Mouse (Mus musculus) adrenal gland, postnatal 25 days (tissue): ENCODE measurements around the gene Lhcgr. TPM values are rescaled to one million over a fixed set of nuclear protein-coding genes. Genes with fewer than 3 reads are reported as not detected.
A peak's percentile ranks its signal among the peaks of the same experiment; 100 is the strongest.
"Not testable (repeated sequence)": the region's sequence is repeated elsewhere in the genome, so short reads cannot be mapped to it uniquely, and the experiment has no call there.

Experiments used
- DNase-seq: peaks from one replicate; pipeline ENCODE4 v3.0.0; 2021; ENCODE audit warnings: mixed read lengths
- long read RNA-seq: library from polyadenylated mRNA; stranded (forward); transcript quantifications from one replicate; pipeline ENCODE4 v2.0.0, GENCODE M21; 2021
- total RNA-seq: library from RNA; stranded (reverse); gene quantifications from 2 replicates; pipeline ENCODE4 v1.2.3, GENCODE M21; 2021

Gene Lhcgr
- total RNA-seq = not detected in 2 replicates
- long read RNA-seq = 0 reads

DNA sequence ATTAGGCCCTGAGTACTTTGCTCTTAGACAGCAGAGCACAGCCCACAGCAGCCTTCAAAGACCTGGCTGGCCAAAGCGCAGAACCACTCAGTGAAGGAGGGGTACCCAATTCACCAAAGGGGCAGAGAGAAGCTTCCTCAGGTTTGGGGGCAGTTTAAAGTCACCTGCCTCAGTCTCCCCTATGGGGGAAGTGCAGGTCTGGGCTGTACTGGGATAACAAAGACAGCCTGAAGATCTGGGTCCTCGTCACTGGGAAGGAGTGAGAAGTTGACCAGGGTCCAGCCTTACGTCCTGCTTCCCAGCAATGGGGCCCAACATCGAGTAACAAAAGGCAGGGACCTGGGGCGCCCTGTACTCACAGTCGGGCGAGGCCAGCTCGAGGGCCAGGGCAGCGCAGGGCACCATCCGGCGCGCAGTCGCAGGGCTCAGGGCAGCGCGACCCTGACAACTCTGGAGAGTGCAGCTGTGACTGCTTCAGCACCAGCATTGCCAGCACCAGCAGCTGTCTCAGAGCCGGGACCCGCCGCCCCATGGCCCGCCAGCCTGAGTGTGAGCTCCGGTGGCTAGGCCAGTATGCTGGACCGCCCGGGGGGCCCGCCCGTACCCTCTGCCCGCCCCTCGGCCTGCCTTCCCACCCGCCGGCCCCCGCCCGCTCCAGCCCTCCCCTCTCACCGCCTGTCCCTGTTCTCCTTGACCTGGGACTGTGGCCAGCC is at the start of gene Lhcgr:
Gene Lhcgr, minus strand, starts transcription at position 551 of the 713 bp plus-strand sequence.
- peak; percentile 13 for DNase-seq

DNA sequence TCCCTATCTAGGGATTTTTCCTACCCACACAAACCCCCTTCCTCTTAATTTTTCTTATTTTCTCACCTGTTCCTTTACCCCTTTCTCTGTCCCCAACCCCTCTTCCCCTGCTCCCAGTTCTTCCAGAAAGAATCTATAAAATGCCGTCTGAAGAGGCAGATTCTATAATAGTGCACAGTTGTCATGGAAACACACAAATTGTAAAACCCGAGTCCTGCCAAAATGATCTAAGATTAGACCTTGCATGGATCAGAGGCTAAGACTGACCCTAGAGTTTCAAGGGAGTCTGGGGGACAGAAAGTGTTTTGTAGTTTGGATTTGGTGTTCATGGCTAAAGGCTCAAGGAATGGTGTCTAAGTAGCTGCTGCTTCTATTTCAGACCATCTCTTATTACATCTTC is 25.8 kb upstream of the Lhcgr start:
- no peak for DNase-seq

DNA sequence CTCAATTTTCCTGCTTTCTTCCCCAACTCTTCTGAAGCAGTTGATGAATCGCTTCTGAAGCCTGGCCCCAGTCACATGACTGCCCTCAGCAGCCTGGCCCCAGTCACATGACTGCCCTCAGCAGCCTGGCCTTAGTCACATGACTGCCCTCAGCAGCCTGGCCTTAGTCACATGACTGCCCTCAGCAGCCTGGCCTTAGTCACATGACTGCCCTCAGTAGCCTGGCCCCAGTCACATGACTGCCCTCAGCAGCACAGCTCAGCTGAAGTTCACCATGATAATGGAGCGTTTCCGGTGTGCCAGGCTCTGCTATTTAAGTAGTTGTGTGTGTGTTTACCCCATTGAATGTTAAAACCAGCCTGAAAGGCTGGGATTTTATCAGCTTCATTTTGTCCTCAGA is 21.2 kb upstream of the Lhcgr start:
- not testable (repeated sequence) for DNase-seq

- DNase-seq = no peak
These were observed 19.0 kb upstream of the Lhcgr start for GRCm38 (mm10) chr17:88810807-88811206.

DNA sequence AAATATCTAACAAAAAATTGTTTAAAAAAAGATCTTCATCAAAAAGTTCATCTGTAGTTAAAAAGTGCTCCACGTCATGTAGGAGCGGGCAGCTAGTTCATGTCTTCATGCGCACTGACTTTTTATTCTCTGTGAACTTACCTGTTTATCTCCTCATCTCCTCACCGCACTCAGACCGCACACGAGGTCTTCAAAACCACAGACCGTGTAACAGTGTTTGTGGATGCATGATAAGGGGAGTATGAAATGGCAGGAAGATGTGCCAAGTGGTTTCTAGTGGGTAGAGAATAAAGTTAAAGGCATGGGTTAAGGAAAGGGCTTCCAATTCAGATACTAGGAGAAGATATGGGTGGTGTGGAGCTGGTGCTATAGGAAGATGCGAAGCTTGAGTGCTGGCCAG is 14.6 kb upstream of the Lhcgr start:
- no peak for DNase-seq

DNA sequence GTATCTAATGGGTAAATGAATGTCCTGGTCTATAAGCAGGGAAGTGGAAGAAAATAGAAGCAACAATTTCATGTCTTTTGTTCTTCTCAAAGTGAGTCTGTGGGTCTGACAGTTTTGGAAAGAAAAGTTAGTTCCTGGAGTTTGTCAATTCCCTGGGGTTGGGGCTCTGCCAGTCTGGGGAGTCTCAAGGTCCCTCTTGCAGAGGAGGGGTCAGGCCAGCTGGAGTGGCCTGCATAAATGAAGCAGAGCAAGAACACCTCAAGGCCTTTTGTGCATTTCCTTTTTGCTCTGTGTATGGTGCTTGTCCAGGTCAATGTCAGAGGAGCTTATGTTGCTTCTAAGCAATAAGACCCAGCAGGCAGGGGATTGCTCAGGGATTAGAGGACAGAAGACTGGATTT is 11.7 kb upstream of the Lhcgr start:
- peak; percentile 37 for DNase-seq

GRCm38 (mm10) chr17:88790680-88791079 is 1.1 kb downstream of the Lhcgr start:
- no peak for DNase-seq

- DNase-seq = no peak
These were observed 3.4 kb downstream of the Lhcgr start for GRCm38 (mm10) chr17:88788392-88788791.

- DNase-seq = no peak
These were observed 4.9 kb downstream of the Lhcgr start for GRCm38 (mm10) chr17:88786881-88787280.

DNA sequence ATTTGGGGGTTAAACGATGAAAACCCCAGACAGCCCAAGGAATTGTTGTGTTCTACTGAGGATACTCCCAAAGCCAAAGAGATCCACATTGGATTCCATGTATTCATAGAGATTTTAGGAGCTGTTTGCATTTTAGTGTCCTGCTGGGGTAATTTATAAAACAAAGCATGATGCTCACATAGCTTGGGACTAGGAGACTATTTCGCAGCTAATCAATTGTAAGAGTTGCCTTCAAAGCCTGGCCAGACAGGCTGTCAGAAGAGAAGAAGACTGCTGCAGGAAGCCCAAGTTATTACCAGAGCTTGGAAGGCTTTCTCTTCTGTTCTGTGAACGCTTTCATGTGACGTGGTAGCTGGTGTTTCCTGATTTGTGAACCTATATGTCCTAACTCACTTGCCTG is 5.4 kb downstream of the Lhcgr start:
- DNase-seq = no peak

- no peak for DNase-seq
These were observed 12.6 kb downstream of the Lhcgr start for GRCm38 (mm10) chr17:88779148-88779547.

DNA sequence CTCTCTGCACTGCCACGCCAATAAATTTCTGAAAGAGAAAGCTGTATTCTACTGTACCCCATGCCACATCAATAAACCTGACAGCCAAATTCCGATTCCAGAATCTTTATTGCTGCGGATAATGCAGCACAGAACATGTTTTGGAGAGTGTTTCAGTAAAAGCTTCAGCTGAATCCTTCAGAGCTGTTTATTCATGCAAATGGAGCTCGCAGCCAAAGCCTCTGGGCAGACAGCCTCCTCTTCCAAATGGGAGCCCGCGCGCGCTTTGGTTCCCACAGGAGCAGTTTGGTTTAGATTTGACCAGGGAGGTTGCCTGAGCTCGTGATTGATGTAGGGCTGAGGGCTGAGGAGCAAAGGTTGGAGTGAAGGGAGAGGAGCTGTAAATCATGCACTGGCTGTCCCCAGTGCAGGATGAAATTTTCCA is 17.7 kb downstream of the Lhcgr start:
- no peak for DNase-seq

DNA sequence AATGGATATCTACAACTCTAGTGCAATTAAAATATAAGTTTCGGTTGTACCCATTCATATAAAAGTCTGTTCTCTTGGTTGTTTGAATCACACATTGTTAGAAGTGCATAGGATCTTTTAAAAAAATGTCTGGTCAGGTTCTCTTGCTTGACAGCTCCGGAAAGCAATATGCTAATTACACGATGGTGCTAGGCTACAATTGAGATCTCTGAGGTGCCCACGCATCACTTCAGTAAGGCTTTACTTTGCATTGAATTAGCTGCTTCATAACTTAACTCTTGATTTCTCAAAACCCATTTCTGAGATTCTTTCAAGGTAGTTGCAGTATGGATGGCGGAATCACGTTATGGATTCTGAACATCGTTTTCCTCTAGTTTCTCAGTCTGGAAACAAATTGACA is 21.7 kb downstream of the Lhcgr start:
- DNase-seq = no peak

GRCm38 (mm10) chr17:88769283-88769859 is 22.4 kb downstream of the Lhcgr start:
- DNase-seq = no peak

DNA sequence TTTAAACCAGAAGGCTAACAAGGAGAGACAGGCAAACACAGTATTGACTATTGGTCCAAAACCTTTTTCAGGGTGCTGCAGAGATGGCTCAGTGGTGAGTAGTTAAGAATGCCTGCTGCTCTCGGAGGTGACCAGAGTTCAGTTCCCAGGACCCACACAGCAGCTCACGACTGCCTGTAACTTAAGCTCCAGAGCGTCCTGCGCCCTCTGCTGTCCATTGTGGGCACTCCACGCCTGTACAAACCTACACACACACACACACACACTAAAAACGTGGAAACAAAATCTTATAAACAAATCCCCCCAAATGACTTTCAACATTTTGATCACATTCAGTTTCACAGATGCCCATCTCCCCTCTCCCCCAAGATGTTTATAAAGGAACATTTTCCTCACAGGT is 24.9 kb downstream of the Lhcgr start:
- DNase-seq = no peak

DNA sequence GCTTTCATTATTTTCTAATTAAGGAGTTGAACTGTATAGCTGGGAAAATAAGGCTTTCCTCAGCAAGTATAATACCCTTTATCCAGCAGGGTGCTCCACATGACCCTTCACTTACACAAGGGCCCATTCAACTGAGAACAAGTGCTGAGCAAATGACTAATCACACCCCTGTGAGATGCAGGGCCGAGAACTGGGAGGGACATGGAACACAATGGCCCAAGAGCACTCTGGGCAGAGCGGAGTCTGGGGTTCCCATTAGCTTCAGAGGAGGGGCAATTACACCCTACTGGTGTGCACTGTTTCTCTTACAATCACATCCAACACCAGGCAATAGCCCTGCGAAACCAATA is 27.7 kb downstream of the Lhcgr start:
- DNase-seq = no peak

GRCm38 (mm10) chr17:88763396-88764135 is 28.2 kb downstream of the Lhcgr start:
- DNase-seq = no peak

DNA sequence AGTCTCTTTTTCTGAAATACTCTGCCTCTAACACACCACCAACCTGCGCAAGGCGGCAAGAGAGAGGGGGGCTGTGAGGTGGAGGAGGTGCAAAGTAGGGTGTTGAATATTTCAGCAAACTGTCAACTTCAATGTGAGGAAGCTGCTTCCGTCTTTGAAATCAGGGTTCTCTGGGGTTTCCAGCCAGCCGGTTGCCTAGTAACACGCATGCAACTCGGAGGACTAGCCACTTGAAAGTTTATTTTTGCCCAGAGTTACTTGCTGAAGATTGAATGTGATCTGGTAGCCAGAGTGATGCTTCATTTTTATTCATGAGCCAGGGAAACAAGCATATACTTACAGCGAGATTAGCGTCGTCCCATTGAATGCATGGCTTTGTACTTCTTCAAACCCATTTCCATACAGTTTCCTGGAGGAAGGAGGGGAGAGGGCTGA is 33.8 kb downstream of the Lhcgr start:
- DNase-seq = no peak

- DNase-seq = no peak
These were observed 36.0 kb downstream of the Lhcgr start for GRCm38 (mm10) chr17:88755776-88756175.

DNA sequence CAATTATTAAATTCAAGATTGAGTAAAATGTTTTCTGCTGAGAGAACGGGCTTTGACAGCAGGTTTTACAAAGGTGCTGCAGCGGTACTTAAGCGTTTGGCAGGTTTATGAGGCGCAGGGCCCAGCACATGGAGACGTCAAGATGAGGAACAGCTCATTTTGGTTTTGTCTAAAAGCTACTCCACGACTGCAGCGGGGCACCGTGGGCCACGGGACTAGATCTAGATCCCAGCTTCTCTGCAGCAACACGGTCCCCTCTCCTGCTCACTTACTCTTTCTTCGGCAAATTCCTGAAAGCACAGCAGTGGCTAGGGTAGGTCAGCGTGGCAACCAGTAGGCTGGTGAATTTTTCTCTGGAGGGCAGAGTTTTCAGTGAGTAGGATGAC is 38.3 kb downstream of the Lhcgr start:
- DNase-seq = no peak

GRCm38 (mm10) chr17:88752827-88753471 is 38.8 kb downstream of the Lhcgr start:
- peak; percentile 37 for DNase-seq

DNA sequence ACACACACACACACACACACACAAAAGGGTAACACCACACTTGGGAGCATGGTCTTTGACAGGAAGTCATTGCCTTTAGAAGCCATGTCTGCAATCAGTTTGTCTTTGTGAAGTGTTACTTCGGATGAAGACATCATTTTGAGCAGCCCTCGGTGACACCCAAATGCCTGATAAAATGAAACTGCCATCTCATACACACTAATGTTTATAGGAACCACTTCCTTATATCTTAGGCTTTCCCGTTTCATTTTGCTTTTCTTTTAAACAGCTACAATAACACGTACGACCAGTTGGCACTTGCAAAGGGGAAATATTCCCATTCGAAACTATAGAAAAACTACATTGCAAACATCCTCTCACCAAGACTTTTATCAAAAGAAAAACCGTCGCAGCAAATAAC is 42.1 kb downstream of the Lhcgr start:
- no peak for DNase-seq

DNA sequence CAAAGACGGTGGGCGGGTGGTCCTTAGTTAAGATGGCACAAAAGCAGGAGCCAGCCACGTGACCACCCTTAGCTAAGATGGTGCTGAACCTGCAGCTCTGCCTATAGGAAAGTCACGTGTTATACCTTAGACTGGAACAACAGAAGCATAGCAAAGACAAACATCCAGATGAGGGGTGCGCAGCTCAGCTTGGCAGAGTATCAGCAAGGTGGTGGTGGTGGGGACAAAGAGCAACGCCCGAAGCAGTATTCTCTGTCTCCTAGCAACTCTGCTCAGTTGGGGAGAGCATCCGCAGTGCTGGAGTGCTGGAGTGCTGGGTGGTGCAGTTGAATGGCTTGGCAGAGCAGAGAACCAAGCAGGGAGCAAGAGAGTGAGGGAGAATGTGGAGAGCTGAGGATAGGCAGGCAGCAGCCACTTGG is 85.5 kb downstream of the Lhcgr start:
- no peak for DNase-seq
